Mouse (Mus musculus) limb, embryonic 15.5 days (tissue): ENCODE measurements around the gene Faap20. TPM values are rescaled to one million over a fixed set of nuclear protein-coding genes. Genes with fewer than 3 reads are reported as not detected.

Experiments used
- ATAC-seq: fragments of 200-750 bp; cut with Nextera tagmentation; 2 replicates; pipeline ENCODE4 v1.8.0; 2017; ENCODE audit warnings: low read depth, moderate TSS enrichment; ENCODE audit not compliant: insufficient number of reproducible peaks, low FRiP score, low TSS enrichment
- H3K27ac ChIP-seq: fragments of 300-500 bp; sonication (generic); 2 replicates; pipeline ENCODE4 v1.5.1; 2015; ENCODE audit warnings: moderate library complexity, mild to moderate bottlenecking, inconsistent platforms
- H3K27me3 ChIP-seq: fragments of 300-500 bp; sonication (generic); 2 replicates; pipeline ENCODE4 v1.6.1; 2015; ENCODE audit warnings: inconsistent platforms
- H3K36me3 ChIP-seq: fragments of 300-500 bp; sonication (generic); 2 replicates; pipeline ENCODE4 v1.6.1; 2015; ENCODE audit warnings: inconsistent platforms
- H3K4me1 ChIP-seq: fragments of 300-500 bp; sonication (generic); 2 replicates; pipeline ENCODE4 v1.6.1; 2015; ENCODE audit warnings: inconsistent platforms
- H3K4me2 ChIP-seq: fragments of 300-500 bp; sonication (generic); 2 replicates; pipeline ENCODE4 v1.6.1; 2015; ENCODE audit warnings: mild to moderate bottlenecking, inconsistent platforms
- H3K4me3 ChIP-seq: fragments of 300-500 bp; sonication (generic); 2 replicates; pipeline ENCODE4 v1.5.1; 2015; ENCODE audit warnings: mild to moderate bottlenecking, inconsistent platforms
- H3K9ac ChIP-seq: fragments of 300-500 bp; sonication (generic); 2 replicates; pipeline ENCODE4 v1.6.1; 2015; ENCODE audit warnings: inconsistent platforms
- H3K9me3 ChIP-seq: fragments of 300-500 bp; sonication (generic); 2 replicates; pipeline ENCODE4 v1.6.1; 2016; ENCODE audit warnings: inconsistent platforms
- WGBS: fragments of 180-500 bp; shearing (Covaris S2); methylation state at CpG from one replicate; pipeline ENCODE4 v1.1.7; 2015; 5-methylcytosine and 5-hydroxymethylcytosine counted together
- polyA plus RNA-seq: library from polyadenylated mRNA; unstranded; fragments of >200 nt; fragmentation: Nextera tagmentation; extraction: Ambion mirVana; gene quantifications from 2 replicates; pipeline ENCODE4 v1.2.1, GENCODE M21; 2015

Gene Faap20
- polyA plus RNA-seq, 1 experiment from 2014 or later: 74.0 TPM

GRCm38 (mm10) chr4:155295996-155296395 is 46.4 kb downstream of the Faap20 start:
- Histone ChIP-seq H3K36me3 (no peaks in the 10 kb centered on the region), H3K4me2 (no peak overlapping the region), H3K9me3 (no peaks in the 10 kb centered on the region), H3K4me1 (peaks cover 25% of the 10 kb centered on the region), H3K9ac (no peak overlapping the region), H3K27me3 (no peaks in the 10 kb centered on the region), H3K4me3 (no peak overlapping the region), H3K27ac (peak overlapping the region; percentile 33; the same call in 1 of the 2 replicates)
- no peak for ATAC-seq
- WGBS: 56% methylated on average over 4 of the region's 4 CpGs

- Histone ChIP-seq H3K4me2 (no peak overlapping the region), H3K4me3 (no peak overlapping the region), H3K27ac (peak overlapping the region; percentile 33; the same call in 1 of the 2 replicates), H3K9ac (no peak overlapping the region), H3K9me3 (no peaks in the 10 kb centered on the region), H3K27me3 (no peaks in the 10 kb centered on the region), H3K36me3 (no peaks in the 10 kb centered on the region), H3K4me1 (peaks cover 27% of the 10 kb centered on the region)
- WGBS: 47% methylated on average over 2 of the region's 2 CpGs
- no peak for ATAC-seq
Observed at GRCm38 (mm10) chr4:155297057-155297456, 47.5 kb downstream of the Faap20 start.

- no peak overlapping the region for H3K9ac ChIP-seq
- peaks cover 27% of the 10 kb centered on the region for H3K4me1 ChIP-seq
- H3K36me3 ChIP-seq: no peaks in the 10 kb centered on the region
- H3K4me2 ChIP-seq: no peak overlapping the region
- no peak overlapping the region for H3K4me3 ChIP-seq
- H3K9me3 ChIP-seq: no peaks in the 10 kb centered on the region
- 80% methylated on average over 4 of the region's 4 CpGs for WGBS
- no peak for ATAC-seq
- H3K27me3 ChIP-seq: no peaks in the 10 kb centered on the region
- no peak overlapping the region for H3K27ac ChIP-seq
Observed at GRCm38 (mm10) chr4:155298826-155299225, 49.2 kb downstream of the Faap20 start.

DNA sequence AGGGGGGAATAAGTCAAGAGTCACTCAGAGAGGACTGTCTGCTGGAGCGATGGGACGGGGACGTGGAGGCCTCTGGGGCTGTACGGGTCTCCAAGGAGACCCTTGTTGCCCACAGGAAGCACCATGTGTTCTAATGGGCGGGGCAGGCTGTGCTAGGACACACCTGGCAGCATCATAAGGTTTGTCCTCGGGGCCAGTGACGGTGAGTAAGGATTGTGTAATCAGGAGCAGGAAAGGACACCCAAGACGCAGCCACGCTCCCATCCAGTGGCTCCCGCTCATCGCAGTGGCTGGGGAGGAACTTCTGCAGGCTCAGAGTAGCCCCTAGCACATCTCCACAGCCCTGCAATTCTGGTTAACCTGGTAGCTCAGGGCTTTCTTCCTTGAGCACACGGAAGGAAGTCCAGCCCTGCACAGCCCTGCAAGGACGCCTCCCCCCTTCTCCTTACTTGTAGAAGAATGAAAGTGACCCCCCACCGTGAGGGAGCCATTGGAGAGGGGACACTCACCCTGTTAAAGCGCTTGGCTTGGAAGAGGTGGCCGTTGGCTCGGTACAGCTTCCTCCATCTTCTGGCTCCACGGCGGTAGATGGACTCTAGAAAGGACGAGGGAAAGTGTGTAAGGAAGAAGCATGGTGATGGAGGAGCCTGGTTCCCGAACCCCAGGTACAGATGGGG is 51.0 kb downstream of the Faap20 start:
- H3K4me2 ChIP-seq: no peak overlapping the region
- H3K27ac ChIP-seq: peak overlapping the region; percentile 79
- peaks cover 22% of the 10 kb centered on the region for H3K4me1 ChIP-seq
- no peaks in the 10 kb centered on the region for H3K27me3 ChIP-seq
- H3K4me3 ChIP-seq: no peak overlapping the region
- no peaks in the 10 kb centered on the region for H3K36me3 ChIP-seq
- no peaks in the 10 kb centered on the region for H3K9me3 ChIP-seq
- H3K9ac ChIP-seq: no peak overlapping the region
- no peak for ATAC-seq
- 78% methylated on average over 21 of the region's 21 CpGs for WGBS

DNA sequence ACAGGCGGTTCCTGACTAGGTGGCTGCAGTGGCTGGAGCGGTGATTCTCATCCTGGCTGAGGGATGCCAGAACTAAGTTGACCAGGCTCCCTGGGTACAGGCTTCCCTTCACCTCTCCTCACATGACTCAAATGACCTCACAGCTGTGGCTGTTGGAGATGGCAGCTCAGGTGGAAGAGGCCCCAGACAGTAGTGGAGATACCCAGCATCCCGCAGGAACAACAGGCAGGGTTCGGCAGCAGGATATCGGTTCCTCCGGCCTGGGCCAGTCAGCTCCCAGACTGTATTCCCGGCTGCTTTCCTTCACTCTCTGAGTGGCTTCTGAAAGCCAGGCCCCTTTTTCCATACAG is 51.5 kb downstream of the Faap20 start:
- no peak for ATAC-seq
- peaks cover 24% of the 10 kb centered on the region for H3K4me1 ChIP-seq
- H3K4me3 ChIP-seq: no peak overlapping the region
- WGBS: 90% methylated on average over 7 of the region's 7 CpGs
- H3K4me2 ChIP-seq: no peak overlapping the region
- H3K27me3 ChIP-seq: no peaks in the 10 kb centered on the region
- H3K9me3 ChIP-seq: no peaks in the 10 kb centered on the region
- no peak overlapping the region for H3K9ac ChIP-seq
- no peaks in the 10 kb centered on the region for H3K36me3 ChIP-seq
- peak overlapping the region; percentile 79 for H3K27ac ChIP-seq

DNA sequence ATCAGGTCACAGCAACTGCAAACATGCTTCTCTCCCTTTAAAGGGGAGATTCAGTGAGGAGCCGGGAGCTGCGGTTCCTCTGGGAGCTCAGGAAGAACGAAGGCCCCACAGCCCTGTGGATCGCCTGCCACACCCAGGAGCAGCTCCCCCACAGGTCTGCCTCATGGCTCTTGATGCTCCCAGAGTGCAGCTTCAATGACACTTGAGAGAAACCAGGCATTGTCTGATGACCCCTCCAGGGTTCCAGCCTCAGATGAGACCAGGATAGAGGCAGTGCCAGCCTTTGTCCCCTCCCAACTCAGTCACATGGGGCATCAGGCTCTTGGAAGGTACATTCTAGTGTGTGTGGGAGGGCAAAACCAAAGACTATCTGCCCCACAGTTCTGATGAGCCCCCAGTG is 52.4 kb downstream of the Faap20 start:
- Histone ChIP-seq H3K4me3 (no peak overlapping the region), H3K27me3 (no peaks in the 10 kb centered on the region), H3K9ac (no peak overlapping the region), H3K36me3 (no peaks in the 10 kb centered on the region), H3K4me2 (no peak overlapping the region), H3K9me3 (no peaks in the 10 kb centered on the region), H3K4me1 (peaks cover 32% of the 10 kb centered on the region), H3K27ac (peak overlapping the region; percentile 79)
- no peak for ATAC-seq
- WGBS: 46% methylated on average over 4 of the region's 4 CpGs

DNA sequence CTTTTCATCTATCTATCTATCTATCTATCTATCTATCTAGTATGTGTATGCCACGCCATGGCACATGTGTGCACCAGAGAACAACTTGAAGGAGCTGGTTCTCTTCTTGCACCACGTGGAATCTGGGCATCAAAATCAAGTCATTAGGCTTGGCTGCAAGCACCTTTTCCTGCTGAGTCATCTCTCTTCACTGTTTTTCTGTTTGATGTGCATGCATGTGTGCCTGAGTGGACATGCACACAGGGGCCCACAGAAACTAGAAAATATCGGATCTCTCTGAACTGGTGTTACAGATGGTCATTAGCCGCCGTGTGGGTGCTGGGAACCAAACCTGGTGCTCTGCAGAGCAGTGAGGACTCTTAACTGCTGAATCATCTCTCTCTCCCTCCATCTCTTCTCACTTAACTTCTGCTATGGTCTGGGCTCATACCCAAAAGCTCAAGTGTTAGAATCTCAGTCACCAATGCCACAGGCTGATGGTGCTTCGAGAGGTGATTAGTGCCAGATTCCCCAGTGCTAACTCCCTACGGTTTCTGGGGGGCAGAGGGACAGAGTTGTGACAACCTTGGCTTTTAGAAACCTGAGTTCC is 55.0 kb downstream of the Faap20 start:
- WGBS: 80% methylated on average over 7 of the region's 7 CpGs
- H3K27ac ChIP-seq: 0 out of 2 replicates have a peak overlapping the region, but pooled peaks have one; percentile 17
- H3K4me1 ChIP-seq: peaks cover 46% of the 10 kb centered on the region
- ATAC-seq: no peak
- no peaks in the 10 kb centered on the region for H3K9me3 ChIP-seq
- H3K4me3 ChIP-seq: no peak overlapping the region
- H3K36me3 ChIP-seq: no peaks in the 10 kb centered on the region
- H3K27me3 ChIP-seq: no peaks in the 10 kb centered on the region
- H3K4me2 ChIP-seq: no peak overlapping the region
- H3K9ac ChIP-seq: no peak overlapping the region

DNA sequence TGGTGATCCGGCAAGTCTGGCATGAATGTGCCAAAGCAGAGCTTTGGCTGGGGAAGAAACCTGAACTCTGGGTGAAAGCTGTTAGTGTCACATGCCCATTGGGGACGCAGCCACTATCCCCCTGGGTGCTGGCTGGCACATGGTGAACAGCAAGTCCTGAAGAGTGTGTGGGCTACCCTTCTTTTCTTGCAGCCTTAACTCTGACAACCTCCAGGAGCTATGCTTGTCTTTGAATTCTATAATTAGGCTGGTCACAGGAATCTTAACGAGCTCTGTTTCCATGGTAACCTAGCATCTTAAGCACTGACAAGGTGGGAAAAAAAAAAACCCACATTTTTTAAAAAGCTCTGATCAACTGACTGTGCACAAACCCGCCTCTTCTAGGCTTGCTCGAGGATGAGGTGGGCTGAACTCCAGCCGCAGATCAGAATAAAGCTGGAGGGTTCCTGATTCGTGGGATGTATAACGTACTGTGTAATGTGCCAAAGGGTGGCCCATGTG is 56.0 kb downstream of the Faap20 start:
- Histone ChIP-seq H3K36me3 (no peaks in the 10 kb centered on the region), H3K4me3 (no peak overlapping the region), H3K4me2 (no peak overlapping the region), H3K9ac (no peak overlapping the region), H3K4me1 (peaks cover 41% of the 10 kb centered on the region), H3K27ac (no peak overlapping the region), H3K27me3 (no peaks in the 10 kb centered on the region), H3K9me3 (no peaks in the 10 kb centered on the region)
- 33% methylated on average over 8 of the region's 8 CpGs for WGBS
- ATAC-seq: no peak

Other genes starting within 250 kb of the Faap20 start
- gene Plch2, start 193.0 kb upstream of the Faap20 start, polyA plus RNA-seq: 11.6 and 13.7 TPM in 2 replicates
- 21.3 and 22.8 TPM in 2 replicates for gene Pex10, start 182.8 kb upstream of the Faap20 start, polyA plus RNA-seq
- gene Rer1, start 163.4 kb upstream of the Faap20 start, polyA plus RNA-seq: 170 and 176 TPM in 2 replicates
- 5.0 and 6.2 TPM in 2 replicates for gene Morn1, start 163.2 kb upstream of the Faap20 start, polyA plus RNA-seq
- gene Ski, start 27.2 kb upstream of the Faap20 start, polyA plus RNA-seq: 25.2 and 26.8 TPM in 2 replicates
- 10.5 and 10.6 TPM in 2 replicates for gene Prkcz, start 111.6 kb downstream of the Faap20 start, polyA plus RNA-seq
- gene Gabrd, start 148.3 kb downstream of the Faap20 start, polyA plus RNA-seq: 0.19 and 0.36 TPM in 2 replicates
- 3.7 and 4.9 TPM in 2 replicates for gene Cfap74, start 159.4 kb downstream of the Faap20 start, polyA plus RNA-seq
- gene Tmem52, start 219.3 kb downstream of the Faap20 start, polyA plus RNA-seq: 0.79 and 1.1 TPM in 2 replicates
- 391 and 399 TPM in 2 replicates for gene Gnb1, start 241.6 kb downstream of the Faap20 start, polyA plus RNA-seq